Mouse (Mus musculus) brown adipose tissue, adult 24 weeks (tissue): Measurements from ENCODE around the gene Usp40. TPM values are rescaled to one million over a fixed set of nuclear protein-coding genes. Genes with fewer than 3 reads are reported as not detected.

ENCODE experiments used
- polyA plus RNA-seq: library from polyadenylated mRNA; stranded (reverse); fragments of >200 nt; gene quantifications from 2 replicates; pipeline ENCODE4 v1.2.4, GENCODE M21; 2012; ENCODE audit not compliant: missing spikeins, insufficient read depth, insufficient read length

Gene Usp40
- polyA plus RNA-seq, 1 experiment = 16.1 TPM

Other genes starting within 250 kb of the Usp40 start
- 0.59 and 1.4 TPM in 2 replicates for gene Sag, start 204.9 kb downstream of the Usp40 start, polyA plus RNA-seq
- gene Dgkd, start 155.3 kb downstream of the Usp40 start, polyA plus RNA-seq = 59.1 and 61.6 TPM in 2 replicates
- gene Ugt1a10, start 46.8 kb upstream of the Usp40 start, polyA plus RNA-seq = not detected in 2 replicates
- not detected in 2 replicates for gene Ugt1a9, start 62.2 kb upstream of the Usp40 start, polyA plus RNA-seq
- not detected in 2 replicates for gene Ugt1a8, start 79.3 kb upstream of the Usp40 start, polyA plus RNA-seq
- gene Ugt1a7c, start 86.5 kb upstream of the Usp40 start, polyA plus RNA-seq = 1.5 and 2.2 TPM in 2 replicates
- 5.0 and 5.9 TPM in 2 replicates for gene Ugt1a6b, start 94.7 kb upstream of the Usp40 start, polyA plus RNA-seq
- 5.6 and 6.1 TPM in 2 replicates for gene Ugt1a6a, start 126.3 kb upstream of the Usp40 start, polyA plus RNA-seq
- 1.5 TPM in 1 of 2 replicates, not detected in the other for gene Ugt1a5, start 157.5 kb upstream of the Usp40 start, polyA plus RNA-seq
- not detected in 2 replicates for gene Ugt1a2, start 192.1 kb upstream of the Usp40 start, polyA plus RNA-seq
- 4.3 and 5.0 TPM in 2 replicates for gene Dnajb3, start 197.2 kb upstream of the Usp40 start, polyA plus RNA-seq
- 0.95 TPM in 1 of 2 replicates, not detected in the other for gene Ugt1a1, start 203.4 kb upstream of the Usp40 start, polyA plus RNA-seq
- not detected in 2 replicates for gene Mroh2a, start 218.4 kb upstream of the Usp40 start, polyA plus RNA-seq